Mouse (Mus musculus): ENCODE data around the gene Scd2.
A peak's percentile ranks its signal among the peaks of the same experiment; 100 is the strongest.
"Not testable (repeated sequence)": the region's sequence is repeated elsewhere in the genome, so short reads cannot be mapped to it uniquely, and the experiment has no call there.

Scd2 gene

GRCm38 (mm10) chr19:44274452-44274851 is 19.0 kb upstream of the Scd2 start:
- no peak for DNase-seq

DNA sequence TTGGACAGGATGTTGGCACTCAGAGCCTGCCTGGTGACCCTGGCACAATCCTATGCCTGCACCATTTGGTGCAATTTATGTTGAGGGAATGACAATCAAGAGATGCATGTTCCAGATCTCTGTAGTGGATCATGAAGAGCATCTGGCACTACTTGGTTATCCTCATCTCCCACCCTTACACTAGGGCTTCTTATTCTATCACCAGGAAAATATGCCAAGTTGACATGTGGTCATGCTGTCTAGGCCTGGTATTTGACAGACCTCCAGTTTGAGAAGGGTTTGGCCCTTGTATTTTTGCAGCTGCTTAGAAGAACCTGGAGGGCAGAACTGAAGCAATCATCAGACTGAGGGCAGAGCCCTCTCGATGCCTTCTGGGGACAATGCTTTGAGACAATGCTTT is 18.1 kb upstream of the Scd2 start:
- no peak for DNase-seq

DNA sequence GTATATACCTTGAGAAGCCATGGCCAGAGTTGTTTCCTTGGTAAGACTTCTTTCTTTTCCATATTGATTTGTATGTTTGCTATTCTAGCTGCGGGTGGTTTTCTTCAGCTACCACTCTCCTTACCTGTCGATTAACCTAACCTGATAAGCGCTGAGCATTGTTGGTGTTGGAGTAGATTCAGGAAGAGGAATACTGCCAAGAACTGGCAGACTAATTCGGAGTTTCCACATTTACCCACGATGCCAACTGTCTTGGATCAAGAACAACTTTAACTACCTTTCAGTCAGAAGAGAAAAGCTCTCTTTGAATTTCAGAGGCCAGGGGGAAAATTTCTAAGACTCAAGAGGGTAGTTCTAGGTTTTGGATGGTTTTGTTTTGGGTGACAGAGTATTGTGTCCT is 16.6 kb upstream of the Scd2 start:
- DNase-seq, result no peak

DNA sequence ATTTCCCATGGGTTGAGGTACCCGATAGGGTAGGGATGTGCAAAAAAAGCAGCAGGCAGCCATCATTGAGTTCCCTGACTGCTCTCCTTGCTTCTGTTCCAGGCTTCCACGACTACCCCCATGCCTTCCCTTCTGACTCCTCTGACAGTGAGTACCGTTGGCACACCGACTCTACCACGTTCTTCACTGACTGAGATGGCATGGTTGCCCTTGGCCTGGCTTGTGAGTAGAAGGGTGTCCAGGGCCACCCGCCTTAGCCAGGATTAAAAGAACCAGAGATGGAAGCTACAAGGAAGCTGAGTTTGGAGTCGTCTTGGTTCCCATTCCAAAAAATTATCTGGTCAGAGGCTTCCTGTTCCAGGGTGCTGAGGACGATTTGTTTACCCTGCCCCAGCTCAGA is 15.5 kb upstream of the Scd2 start:
- DNase-seq, result no peak

DNA sequence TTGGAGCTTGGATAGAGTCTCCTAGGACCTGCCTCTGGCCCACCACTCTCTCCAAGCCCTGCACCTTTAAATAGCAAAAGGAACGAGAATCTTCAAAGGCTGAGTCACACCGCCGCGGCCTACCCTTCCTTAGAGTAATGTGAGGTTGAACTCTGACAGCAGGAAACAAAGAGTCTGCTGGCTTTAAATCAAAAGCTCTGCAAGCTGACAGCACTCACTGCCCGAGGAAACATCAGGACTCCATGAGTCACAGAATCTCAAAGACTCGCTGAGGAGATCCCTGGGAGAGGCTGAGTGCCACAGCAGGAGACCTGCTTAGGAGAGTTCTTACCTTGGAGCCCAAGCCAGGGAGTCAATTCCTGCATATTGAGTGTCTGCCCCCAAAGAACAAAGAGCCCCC is 12.7 kb upstream of the Scd2 start:
- DNase-seq, result peak; percentile 37 to 64

DNA sequence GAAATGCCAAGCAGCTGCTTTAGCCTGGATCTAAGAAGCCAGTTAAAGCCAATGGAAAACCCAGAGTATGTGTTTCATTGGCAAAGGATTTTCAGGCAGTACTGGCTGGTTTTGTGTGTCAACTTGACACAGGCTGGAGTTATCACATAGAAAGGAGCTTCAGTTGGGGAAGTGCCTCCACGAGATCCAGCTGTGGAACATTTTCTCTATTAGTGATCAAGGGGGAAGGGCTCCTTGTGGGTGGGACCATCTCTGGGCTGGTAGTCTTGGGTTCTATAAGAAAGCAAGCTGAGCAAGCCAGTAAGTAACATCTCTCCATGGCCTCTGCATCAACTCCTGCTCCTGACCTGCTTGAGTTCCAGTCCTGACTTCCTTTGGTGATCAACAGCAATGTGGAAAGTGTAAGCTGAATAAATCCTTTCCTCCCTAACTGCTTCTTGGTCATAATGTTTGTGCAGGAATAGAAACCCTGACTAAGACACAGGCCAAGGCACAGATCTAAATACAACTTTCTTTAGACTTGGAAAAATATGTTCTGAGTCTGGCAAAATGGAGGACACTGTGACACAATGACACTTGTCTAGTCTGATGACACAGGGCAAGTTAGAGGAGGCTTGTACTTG is 11.5 kb upstream of the Scd2 start:
- not testable (repeated sequence) for DNase-seq

DNA sequence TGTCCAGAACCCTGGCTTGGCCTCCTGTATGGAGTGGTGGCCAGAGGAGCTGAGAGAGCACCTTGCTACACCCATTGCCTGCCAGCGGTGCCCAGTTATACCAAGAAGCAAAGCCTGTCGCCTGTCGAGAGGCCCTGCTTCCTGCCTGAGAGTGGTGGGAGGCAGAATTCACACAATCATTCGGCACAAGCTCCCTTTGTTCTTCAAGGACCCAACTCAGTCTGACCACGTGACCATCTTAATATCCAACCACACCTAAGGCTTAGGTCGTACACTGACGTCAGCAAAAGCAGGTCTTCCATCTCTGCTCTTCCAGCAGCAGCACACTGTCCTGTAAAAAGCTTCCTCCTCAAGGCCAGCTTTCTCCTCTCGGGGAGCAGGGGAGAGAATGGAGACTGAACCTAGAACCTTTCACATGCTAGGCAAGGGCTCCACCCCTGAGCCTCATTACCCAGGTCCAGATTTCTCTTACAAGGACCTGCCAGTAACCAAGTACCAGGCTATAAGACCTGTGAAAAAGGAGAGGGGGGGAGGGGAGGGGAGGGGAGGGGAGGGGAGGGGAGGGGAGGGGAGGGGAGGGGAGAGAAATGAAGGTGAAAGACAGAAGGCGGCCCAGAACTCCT is 10.8 kb upstream of the Scd2 start:
- peak; percentile 40 to 58 for DNase-seq

GRCm38 (mm10) chr19:44283157-44284024 is 10.1 kb upstream of the Scd2 start:
- no peak for DNase-seq

- DNase-seq, result peak; percentile 95 to 97
These were observed 9.3 kb upstream of the Scd2 start for GRCm38 (mm10) chr19:44284025-44284695.

DNA sequence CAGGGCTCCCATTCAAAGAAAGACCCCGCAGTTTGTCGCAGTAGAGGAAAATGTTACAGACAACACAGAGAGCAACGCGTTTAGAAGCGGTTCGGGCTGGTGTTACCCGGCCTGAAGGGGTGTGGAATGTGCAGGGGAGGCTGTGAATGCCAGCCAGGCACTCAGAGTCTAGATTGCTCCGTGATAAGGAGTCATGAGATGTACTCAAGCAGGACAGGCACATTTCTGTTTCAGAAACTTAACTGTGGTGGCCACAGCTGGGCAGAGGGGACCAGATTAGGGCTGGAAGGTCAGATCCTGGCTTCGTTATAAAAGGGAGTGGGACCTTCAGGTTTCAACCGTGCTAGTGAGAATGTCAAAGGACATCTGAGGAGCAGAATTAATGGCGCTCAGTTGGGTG is 8.8 kb upstream of the Scd2 start:
- no peak for DNase-seq

DNA sequence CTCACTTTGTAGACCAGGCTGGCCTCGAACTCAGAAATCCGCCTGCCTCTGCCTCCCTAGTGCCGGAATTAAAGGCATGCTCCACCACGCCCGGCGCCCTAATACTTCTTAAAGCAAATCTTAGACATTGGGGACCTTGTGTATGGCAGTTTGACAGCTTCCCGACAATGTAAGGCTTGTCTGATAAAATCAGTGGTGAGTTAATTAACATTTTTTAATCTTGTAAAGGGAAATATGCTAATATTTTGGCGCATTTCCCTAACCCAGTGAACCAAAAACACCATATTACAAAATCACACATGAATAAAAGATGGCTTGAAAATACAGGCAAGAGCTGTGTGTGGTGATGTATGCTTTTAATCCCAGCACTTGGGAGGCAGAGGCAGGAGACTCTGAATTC is 7.9 kb upstream of the Scd2 start:
- no peak for DNase-seq

GRCm38 (mm10) chr19:44286109-44286508 is 7.4 kb upstream of the Scd2 start:
- DNase-seq, result no peak

- no peak for DNase-seq
These were observed 5.9 kb upstream of the Scd2 start for GRCm38 (mm10) chr19:44287415-44288110.

DNA sequence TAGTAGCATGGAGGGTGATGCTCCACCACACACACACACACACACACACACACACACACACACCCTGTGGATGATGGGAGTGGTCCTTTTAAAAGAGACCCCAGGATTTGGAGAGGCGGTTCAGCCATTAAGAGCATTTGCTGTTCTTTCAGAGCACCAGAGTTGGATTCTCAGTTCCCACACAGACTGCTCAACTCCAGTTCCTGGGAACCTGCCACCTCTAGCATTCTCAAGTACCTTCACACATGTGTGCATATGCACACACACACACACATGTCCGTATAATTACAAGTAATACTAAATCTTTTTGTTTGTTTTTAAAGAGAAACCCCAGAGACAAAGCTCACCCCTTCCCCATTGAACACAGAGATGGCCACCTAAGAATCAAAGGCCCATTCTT is 1.4 kb upstream of the Scd2 start:
- DNase-seq, result no peak

- DNase-seq, result no peak
These were observed 991 bp upstream of the Scd2 start for GRCm38 (mm10) chr19:44292483-44292882.

DNA sequence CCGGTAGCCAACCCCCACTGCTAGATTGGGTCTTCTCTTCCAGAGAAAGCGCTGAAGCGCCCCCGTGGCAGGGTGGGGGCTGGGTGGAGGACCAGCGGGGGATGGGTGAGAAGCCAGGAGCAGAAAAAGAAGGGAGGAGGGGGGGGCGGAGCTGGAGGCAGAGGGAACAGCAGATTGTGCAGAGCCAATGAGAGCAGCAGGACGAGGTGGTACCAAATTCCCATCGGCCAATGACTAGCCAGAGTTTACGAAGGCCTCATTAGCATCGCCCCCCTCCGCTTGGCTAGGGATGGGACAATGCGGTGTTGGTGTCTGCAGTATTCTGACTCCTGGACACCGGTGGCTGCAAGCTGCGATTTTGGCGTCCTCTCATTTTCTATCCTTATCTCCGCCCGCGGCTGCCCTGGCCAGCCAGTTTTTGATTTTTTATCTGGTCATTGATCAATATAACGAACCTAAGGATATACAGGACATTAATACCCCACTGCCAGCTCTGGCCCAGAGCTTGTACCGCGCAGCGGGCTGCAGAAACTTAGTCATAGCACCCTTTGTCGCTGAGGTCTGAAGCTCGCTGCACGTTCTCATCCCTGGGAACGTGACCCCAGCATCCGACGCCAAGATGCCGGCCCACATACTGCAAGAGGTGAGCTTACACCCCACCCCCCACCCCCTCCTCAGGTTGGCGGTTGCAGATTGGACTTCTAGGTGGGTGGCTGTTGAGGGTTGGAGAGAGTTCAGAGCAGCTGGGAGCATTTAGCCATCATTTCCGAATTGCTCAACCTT is 486 bp downstream of the Scd2 start:
- peak; percentile 71 to 82 for DNase-seq

DNA sequence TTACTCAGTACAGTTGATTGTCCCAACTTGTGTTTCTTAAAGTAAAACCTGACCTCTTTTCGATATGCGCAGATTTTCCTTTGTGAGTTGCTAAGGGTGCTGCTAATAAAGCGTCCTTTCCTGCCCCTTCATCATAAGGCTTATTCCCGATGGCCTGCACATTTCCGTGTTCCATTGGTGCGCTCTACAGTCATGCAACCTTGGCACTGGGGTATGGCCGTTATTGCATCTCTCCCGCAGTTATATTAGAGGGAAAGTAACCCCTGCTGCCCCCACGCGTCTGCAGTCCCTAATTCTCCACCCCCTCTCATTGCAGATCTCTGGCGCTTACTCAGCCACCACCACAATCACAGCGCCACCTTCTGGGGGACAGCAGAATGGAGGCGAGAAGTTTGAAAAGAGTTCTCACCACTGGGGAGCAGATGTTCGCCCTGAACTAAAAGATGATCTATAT is 1.1 kb downstream of the Scd2 start:
- peak; percentile 82 to 89 for DNase-seq

DNA sequence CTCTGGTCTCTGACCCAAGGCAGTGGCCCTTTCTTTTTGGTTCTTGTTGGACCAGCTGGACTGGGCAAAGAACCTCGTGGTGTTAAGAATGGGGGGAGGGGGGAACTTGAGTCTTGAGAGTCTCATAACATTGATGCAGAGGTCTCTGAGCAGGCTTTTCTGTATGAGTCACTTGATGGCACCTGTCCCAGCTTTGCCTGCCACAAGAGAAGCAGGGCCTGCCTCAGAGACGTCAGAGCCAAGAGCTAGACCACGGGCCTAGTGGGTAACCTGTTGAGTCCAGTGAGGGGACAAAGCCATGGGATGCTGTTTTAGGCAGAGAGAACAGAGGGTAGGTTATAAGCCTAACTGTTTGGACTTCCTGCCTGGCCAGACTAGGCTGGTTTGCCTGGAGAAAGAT is 1.8 kb downstream of the Scd2 start:
- DNase-seq, result peak in 1 of 2 experiments; percentile 47

DNA sequence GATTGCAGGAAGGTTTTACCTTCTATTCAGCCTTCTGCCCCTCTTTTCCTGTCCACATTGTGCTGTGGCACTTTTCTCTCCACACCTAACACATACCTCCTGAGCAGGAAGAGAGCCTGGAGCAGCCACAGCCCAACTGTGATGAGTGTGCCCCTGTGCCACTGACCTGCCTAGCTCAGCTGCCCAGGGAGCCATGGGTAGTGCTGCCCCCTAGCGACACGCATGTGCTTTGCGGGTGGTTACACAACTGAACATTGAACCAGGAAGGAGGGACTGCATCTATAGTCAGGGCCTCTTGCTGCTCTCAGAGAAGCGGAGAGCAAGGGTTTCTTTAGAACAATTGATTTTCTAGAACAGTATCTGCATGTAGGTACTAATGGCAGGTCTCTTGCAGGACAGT is 2.3 kb downstream of the Scd2 start:
- DNase-seq, result peak; percentile 81 to 86

- DNase-seq, result peak in 1 of 2 experiments; percentile 42
These were observed 2.7 kb downstream of the Scd2 start for GRCm38 (mm10) chr19:44296186-44296585.

DNA sequence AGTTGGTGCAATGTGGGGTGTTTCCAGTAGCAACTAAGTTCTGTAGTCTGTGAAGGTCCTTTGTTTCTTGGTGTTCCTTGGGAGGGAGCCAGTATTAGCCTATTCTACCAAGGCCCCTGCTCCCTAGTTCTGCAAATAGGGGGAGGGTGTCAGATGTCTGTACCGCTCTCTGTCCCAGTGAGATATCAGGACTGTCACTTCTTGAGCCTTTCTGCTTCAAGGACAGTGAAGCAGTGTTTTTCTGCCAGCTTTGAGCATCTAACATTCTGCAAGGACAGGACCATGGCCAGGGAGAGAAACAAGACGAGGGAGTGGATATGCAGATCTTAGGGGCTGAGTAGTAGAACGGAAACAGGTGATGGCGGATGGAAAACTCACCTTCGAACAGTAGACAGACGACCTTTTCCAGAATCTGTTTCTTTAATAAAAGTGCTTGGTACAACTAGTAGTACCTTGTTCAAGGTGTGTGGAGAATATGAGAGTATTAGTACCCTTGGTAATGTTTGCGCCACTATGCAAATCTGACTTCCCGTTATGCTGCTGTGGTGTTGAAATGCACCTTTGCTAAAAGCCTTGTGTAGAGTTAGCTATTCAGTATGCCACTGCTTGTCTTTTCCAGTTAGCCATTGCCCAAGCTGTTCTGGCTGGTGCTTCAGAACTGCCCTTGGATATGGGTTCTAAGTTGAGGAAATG is 3.7 kb downstream of the Scd2 start:
- DNase-seq, result no peak
